Mouse (Mus musculus) macrophage (primary cell): ENCODE data around the gene Ubqln4. TPM values are rescaled to one million over a fixed set of nuclear protein-coding genes. Genes with fewer than 3 reads are reported as not detected.

ENCODE experiments used
- H3K27ac ChIP-seq: fragments of 350-480 bp; formaldehyde crosslinking; 2 replicates; pipeline ENCODE4 v1.9.0; 2021
- H3K36me3 ChIP-seq: fragments of 350-480 bp; formaldehyde crosslinking; 2 replicates; pipeline ENCODE4 v1.9.0; 2021; ENCODE audit errors: inconsistent target
- H3K4me3 ChIP-seq: fragments of 350-480 bp; formaldehyde crosslinking; 2 replicates; pipeline ENCODE4 v1.9.0; 2021; ENCODE audit errors: inconsistent target
- H3K79me2 ChIP-seq: fragments of 350-480 bp; formaldehyde crosslinking; 2 replicates; pipeline ENCODE4 v1.9.0; 2021; ENCODE audit errors: inconsistent target
- WGBS: methylation state at CpG from one replicate; pipeline ENCODE4 v1.1.7; 2026; ENCODE audit warnings: inconsistent platforms; ENCODE audit not compliant: missing documents; 5-methylcytosine and 5-hydroxymethylcytosine counted together
- polyA plus RNA-seq: library from polyadenylated mRNA; stranded (reverse); fragments of 250-400 nt; gene quantifications from 3 replicates; pipeline ENCODE4 v1.2.4, GENCODE M21; 2018; ENCODE audit warnings: inconsistent platforms

The Ubqln4 gene
- polyA plus RNA-seq, 1 experiment from 2014 or later, result 26.3 TPM

GRCm38 (mm10) chr3:88531348-88532298, 21.9 kb upstream of the Ubqln4 start:
- H3K36me3 ChIP-seq, result no peaks in the 10 kb centered on the region
- peak overlapping the region; percentile 61 for H3K4me3 ChIP-seq
- H3K79me2 ChIP-seq, result no peaks in the 10 kb centered on the region
- WGBS, result 1% methylated on average over 56 of the region's 63 CpGs
- H3K27ac ChIP-seq, result peak overlapping the region; percentile 13; the same call in 1 of the 2 replicates

- 2% methylated on average over 28 of the region's 31 CpGs for WGBS
- H3K36me3 ChIP-seq, result no peaks in the 10 kb centered on the region
- H3K79me2 ChIP-seq, result no peaks in the 10 kb centered on the region
- H3K4me3 ChIP-seq, result peak within 1 kb of the TSS; percentile 61
- peak within 1 kb of the TSS; percentile 13; the same call in 1 of the 2 replicates for H3K27ac ChIP-seq
These were observed 21.3 kb upstream of the Ubqln4 start, which contains the start of gene Mex3a for GRCm38 (mm10) chr3:88532299-88532674. Gene Mex3a (plus strand): TSS chr3:88532395.

DNA sequence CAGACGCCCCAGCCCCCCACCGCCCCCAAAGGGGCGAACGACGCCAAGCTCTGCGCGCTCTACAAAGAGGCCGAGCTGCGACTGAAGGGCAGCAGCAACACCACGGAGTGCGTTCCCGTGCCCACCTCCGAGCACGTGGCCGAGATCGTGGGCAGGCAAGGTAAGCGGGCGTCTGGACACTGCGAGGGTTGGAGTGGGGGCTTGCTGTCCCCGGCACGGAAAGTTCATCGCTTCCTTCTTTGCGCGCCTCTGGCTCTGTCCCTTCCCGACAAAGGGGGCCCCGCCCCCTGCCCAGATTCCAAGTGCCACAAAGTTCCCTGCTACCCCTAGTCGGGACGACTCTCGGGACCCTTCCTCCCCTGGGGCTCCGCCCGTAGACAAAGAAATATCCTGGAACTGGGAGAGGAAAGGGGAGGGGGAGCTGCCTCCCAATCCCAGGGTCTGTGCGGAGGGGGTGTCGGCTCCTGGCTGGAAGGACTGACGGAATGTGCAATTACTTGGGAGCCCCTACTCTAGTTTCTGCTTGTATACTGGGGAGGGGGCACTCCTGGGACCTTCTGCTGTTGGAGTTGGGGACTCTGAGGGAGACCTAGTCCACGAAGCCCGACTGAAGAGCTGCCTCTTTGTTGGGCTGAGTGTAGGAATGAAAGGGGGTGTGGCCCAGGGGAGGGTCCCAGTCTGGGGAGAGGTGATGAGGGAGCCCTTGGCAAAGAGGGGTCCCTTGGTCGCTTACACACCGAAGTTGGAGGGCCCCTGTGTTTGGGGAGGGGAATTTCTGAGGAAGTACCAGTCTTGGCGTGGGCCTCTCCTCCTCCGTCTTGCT, 20.7 kb upstream of the Ubqln4 start:
- 8% methylated on average over 40 of the region's 40 CpGs for WGBS
- no peak overlapping the region for H3K4me3 ChIP-seq
- no peaks in the 10 kb centered on the region for H3K36me3 ChIP-seq
- no peaks in the 10 kb centered on the region for H3K79me2 ChIP-seq
- H3K27ac ChIP-seq, result no peak overlapping the region

GRCm38 (mm10) chr3:88533706-88534105, 19.9 kb upstream of the Ubqln4 start:
- Histone ChIP-seq H3K4me3 (no peak overlapping the region), H3K36me3 (no peaks in the 10 kb centered on the region), H3K79me2 (no peaks in the 10 kb centered on the region), H3K27ac (no peak overlapping the region)
- WGBS, result 38% methylated on average over 5 of the region's 5 CpGs

DNA sequence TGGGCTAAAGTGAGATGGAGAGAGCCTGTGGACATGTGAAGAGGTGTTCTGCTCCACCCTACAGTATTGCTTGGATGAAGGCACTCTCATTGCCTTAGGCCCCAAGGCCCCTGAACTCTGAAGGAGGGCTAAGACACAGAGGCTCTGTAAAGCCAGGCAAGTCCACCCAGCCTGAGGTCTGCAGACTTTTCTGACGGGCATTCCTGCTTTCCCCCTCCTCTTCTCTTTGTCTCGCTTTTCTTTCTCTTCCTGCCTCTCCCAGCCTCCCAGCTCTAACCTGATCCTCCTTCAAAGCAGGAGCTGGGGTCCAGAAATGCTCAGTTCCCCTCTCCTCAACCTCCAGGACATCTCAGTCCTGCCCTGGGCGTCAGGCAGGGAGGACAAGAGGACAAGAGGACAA, 18.6 kb upstream of the Ubqln4 start:
- H3K4me3 ChIP-seq, result no peak overlapping the region
- no peaks in the 10 kb centered on the region for H3K36me3 ChIP-seq
- H3K79me2 ChIP-seq, result no peaks in the 10 kb centered on the region
- WGBS, result 96% methylated on average over 3 of the region's 3 CpGs
- no peak overlapping the region for H3K27ac ChIP-seq

- WGBS, result 94% methylated on average over 4 of the region's 4 CpGs
- no peaks in the 10 kb centered on the region for H3K79me2 ChIP-seq
- H3K4me3 ChIP-seq, result no peak overlapping the region
- no peaks in the 10 kb centered on the region for H3K36me3 ChIP-seq
- no peak overlapping the region for H3K27ac ChIP-seq
These were observed 18.0 kb upstream of the Ubqln4 start for GRCm38 (mm10) chr3:88535527-88535926.

- Histone ChIP-seq H3K36me3 (no peaks in the 10 kb centered on the region), H3K79me2 (no peaks in the 10 kb centered on the region), H3K27ac (no peak overlapping the region), H3K4me3 (no peak overlapping the region)
- WGBS, result 82% methylated on average over 64 of the region's 64 CpGs
These were observed 17.2 kb upstream of the Ubqln4 start for GRCm38 (mm10) chr3:88536103-88536930.

DNA sequence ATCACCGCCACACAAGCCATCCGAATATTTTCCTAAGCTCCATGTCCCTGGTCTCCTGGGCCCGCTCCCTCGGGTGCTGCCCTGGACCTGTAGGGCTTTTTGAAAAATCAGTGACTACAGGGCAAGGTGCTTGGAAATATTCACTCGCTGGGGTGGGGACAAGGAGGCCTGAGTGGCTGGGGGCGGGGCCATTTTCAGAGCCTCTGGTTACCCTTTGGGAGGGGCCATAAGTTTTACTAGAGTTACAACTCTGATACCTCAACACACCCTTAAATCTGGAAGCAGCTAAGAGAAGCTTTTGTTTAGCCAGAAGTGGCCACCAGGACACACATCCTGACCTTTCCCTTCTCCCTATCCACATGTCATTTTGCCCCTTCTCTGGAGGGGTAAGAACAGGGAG, 16.4 kb upstream of the Ubqln4 start:
- 98% methylated on average over 6 of the region's 6 CpGs for WGBS
- H3K79me2 ChIP-seq, result no peaks in the 10 kb centered on the region
- no peak overlapping the region for H3K27ac ChIP-seq
- H3K4me3 ChIP-seq, result no peak overlapping the region
- no peaks in the 10 kb centered on the region for H3K36me3 ChIP-seq

DNA sequence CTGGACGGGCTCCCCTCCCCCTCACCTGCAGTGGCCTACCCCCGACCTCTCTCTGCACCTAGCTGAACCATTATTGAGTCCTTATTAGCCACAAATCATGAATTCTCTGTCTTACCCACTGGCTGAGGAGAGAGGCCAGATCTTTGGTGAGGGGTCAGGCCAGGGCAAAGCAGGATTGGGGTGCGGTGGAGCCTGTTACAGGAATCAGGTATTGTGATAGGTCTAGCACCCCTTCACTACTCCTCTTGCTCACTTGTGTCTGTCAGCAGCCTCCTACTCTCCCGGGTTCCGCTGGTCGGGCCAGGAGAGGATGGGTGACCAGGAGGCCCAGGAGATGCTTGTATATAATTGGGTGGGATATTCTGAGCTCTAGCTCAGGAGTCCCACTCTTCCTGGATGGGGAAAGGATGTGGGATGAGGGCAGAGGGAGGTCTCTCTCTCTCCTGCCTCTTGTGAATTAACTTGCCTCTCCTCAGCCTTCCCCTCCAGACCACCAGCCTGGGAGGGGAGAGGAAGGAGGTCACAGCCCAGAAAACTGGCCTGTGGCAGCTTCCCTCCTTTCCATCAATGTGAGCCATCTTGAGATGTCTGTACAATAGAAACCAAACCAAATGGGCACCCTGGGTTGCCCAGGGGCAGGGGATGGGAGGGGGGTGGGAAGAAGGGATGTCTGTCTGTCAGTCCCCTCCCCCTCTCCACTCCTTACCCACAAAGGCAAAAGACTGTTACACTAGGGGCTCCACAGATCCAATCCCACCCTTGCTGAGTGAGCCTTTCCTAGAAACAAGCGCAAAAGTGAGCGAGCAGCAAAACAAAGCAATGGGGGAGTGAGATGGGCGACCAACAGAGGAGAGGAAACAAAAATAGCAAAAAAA, 15.1 kb upstream of the Ubqln4 start:
- no peak overlapping the region for H3K4me3 ChIP-seq
- H3K27ac ChIP-seq, result no peak overlapping the region
- WGBS, result 87% methylated on average over 9 of the region's 9 CpGs
- no peaks in the 10 kb centered on the region for H3K79me2 ChIP-seq
- no peaks in the 10 kb centered on the region for H3K36me3 ChIP-seq

DNA sequence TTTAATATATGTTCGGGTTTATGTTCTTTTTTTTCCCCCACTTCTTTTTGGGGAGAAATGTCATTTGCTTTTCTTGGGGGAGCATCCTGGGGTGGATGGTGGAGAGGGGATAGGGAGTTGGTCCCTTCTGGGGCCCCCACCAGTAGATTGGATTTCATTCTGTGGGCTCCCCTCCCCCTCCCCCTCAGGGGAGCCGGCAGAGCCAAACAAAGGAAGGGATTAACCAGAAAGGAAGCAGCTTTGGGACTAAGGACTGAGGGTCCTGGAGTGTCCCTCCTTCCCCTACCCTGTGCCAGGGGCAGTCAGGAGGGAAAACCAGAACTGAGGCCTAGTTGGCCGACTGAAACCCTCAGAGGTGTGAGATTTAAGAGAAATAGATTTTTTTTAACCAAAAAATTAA, 14.2 kb upstream of the Ubqln4 start:
- no peaks in the 10 kb centered on the region for H3K79me2 ChIP-seq
- H3K4me3 ChIP-seq, result no peak overlapping the region
- WGBS, result 80% methylated on average over 3 of the region's 3 CpGs
- H3K27ac ChIP-seq, result no peak overlapping the region
- no peaks in the 10 kb centered on the region for H3K36me3 ChIP-seq

GRCm38 (mm10) chr3:88540085-88540484, 13.5 kb upstream of the Ubqln4 start:
- 87% methylated on average over 5 of the region's 5 CpGs for WGBS
- Histone ChIP-seq H3K36me3 (no peaks in the 10 kb centered on the region), H3K79me2 (no peaks in the 10 kb centered on the region), H3K27ac (no peak overlapping the region), H3K4me3 (no peak overlapping the region)

- no peaks in the 10 kb centered on the region for H3K36me3 ChIP-seq
- no peaks in the 10 kb centered on the region for H3K79me2 ChIP-seq
- 90% methylated on average over 5 of the region's 7 CpGs for WGBS
- H3K27ac ChIP-seq, result no peak overlapping the region
- no peak overlapping the region for H3K4me3 ChIP-seq
These were observed 11.7 kb upstream of the Ubqln4 start for GRCm38 (mm10) chr3:88541622-88542401.

DNA sequence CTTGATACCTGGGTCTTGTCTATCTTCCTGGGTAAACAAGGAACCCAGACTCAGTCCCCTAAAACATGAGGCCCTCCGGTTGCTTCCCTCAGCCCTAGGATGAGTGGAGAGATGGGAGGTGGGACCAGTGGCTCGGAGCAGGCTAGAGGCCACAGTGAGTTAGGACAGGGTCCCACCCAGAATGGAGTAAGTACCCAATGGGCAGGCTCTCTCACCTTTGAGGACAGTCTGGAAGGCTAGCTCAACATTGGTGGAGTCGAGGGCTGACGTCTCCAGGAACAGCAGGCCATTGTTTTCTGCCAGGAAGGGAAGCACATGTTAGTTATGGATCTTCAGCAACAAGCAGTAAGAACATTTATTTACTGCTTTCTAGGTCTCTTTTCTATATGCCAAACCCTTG, 11.1 kb upstream of the Ubqln4 start:
- 95% methylated on average over 4 of the region's 4 CpGs for WGBS
- Histone ChIP-seq H3K79me2 (no peaks in the 10 kb centered on the region), H3K36me3 (no peaks in the 10 kb centered on the region), H3K27ac (no peak overlapping the region), H3K4me3 (no peak overlapping the region)
